ENCODE assay signal across 13 mouse cellular contexts in the genomic region with DNA sequence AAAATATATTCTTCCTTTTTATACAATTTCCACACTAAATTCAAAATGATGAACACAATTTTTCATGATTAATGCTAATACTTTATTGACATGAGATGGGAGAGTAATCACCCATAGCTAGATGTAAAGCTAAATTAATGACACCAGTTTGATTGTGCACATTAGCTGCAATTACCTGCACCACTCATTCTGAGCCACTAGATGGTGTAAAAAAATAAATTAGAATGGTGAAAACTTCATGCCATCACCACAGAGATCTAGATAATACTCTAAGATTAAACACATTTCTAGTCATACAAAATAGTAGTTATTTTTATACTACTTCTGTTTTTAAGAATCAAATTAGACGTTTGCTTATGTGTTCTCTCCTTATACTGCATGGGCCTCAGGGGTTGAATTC.
A peak's percentile ranks its signal among the peaks of the same experiment; 100 is the strongest.
DNase-seq lines count a peak whose midpoint lies in the region; ATAC-seq lines count a peak whose summit lies in the region.
"Had no signal": no experiment of that assay in that cellular context is flagged by ENCODE, and none has a peak within 500 bp of the region (broad histone marks: within the 10 kb centered on the region; RNA-seq: fewer than 3 reads in every experiment).

No protein-coding gene starts in this region.

- peak; percentile 53 for DNase-seq in embryonic facial prominence, embryonic 11.5 days (ENCODE audit: low spot score)
- no peak for DNase-seq in embryonic facial prominence, embryonic 10.5 days (ENCODE audit: low spot score)
- DNase-seq in kidney, postnatal 36 days, result peak; percentile 31 to 33
- no peak for DNase-seq in kidney, adult 8-10 months
- DNase-seq in 416B (ENCODE audit: low read depth) (peak; percentile 41), ZHBTc4 (ENCODE audit: low read depth, low spot score) (peak; percentile 35)
- no peak for DNase-seq in urinary bladder, adult 18-20 months (ENCODE audit: low spot score in 2 of 2)
- DNase-seq in urinary bladder, postnatal 36 days (ENCODE audit: low spot score in 2 of 2), result no peak
- DNase-seq: adrenal gland, postnatal 25 days; right cerebral cortex, postnatal 14 days had no signal

- H3K9ac ChIP-seq in embryonic facial prominence, embryonic 11.5 days (replicated peaks; ENCODE audit: low read length), result no peak overlapping the region
- H3K9ac ChIP-seq: lung, embryonic 15.5 days had no signal

- H3K4me2 ChIP-seq in embryonic facial prominence, embryonic 11.5 days (ENCODE audit: low read depth, low read length), result no peak overlapping the region
- H3K4me2 ChIP-seq: heart, embryonic 11.5 days; lung, embryonic 15.5 days had no signal

- no peaks in the 10 kb centered on the region for H3K36me3 ChIP-seq in embryonic facial prominence, embryonic 11.5 days (replicated peaks; ENCODE audit: control insufficient read depth, insufficient read depth, low read depth, low read length)
- no peaks in the 10 kb centered on the region for H3K36me3 ChIP-seq in embryonic facial prominence, embryonic 10.5 days (replicated peaks)
- H3K36me3 ChIP-seq: lung, embryonic 15.5 days had no signal

- no peak overlapping the region for H3K27ac ChIP-seq in embryonic facial prominence, embryonic 11.5 days (replicated peaks; ENCODE audit: low read depth, low read length)
- H3K27ac ChIP-seq in embryonic facial prominence, embryonic 10.5 days (replicated peaks), result no peak overlapping the region
- H3K27ac ChIP-seq: lung, embryonic 15.5 days had no signal

- no peak overlapping the region for H3K4me3 ChIP-seq in embryonic facial prominence, embryonic 11.5 days (ENCODE audit: low read depth, low read length)
- H3K4me3 ChIP-seq in embryonic facial prominence, embryonic 10.5 days, result no peak overlapping the region
- H3K4me3 ChIP-seq: lung, embryonic 15.5 days had no signal

- H3K4me1 ChIP-seq in embryonic facial prominence, embryonic 11.5 days (ENCODE audit: control insufficient read depth, insufficient read depth, low read length), result no peaks in the 10 kb centered on the region
- peaks cover 5% of the 10 kb centered on the region for H3K4me1 ChIP-seq in embryonic facial prominence, embryonic 10.5 days

- WGBS in embryonic facial prominence, embryonic 11.5 days, result 14% methylated on average over 1 of the region's 1 CpGs
- WGBS in embryonic facial prominence, embryonic 10.5 days, result 19% methylated on average over 1 of the region's 1 CpGs

- H3K27me3 ChIP-seq in embryonic facial prominence, embryonic 11.5 days (ENCODE audit: control insufficient read depth, insufficient read depth, low read length), result no peaks in the 10 kb centered on the region
- H3K27me3 ChIP-seq in embryonic facial prominence, embryonic 10.5 days (replicated peaks; ENCODE audit: low read depth, poor library complexity, severe bottlenecking), result peaks cover 18% of the 10 kb centered on the region; the same call in 1 of the 2 replicates
- H3K27me3 ChIP-seq: lung, embryonic 15.5 days had no signal

- ATAC-seq in embryonic facial prominence, embryonic 11.5 days (replicated peaks; ENCODE audit: insufficient number of reproducible peaks, low FRiP score, low TSS enrichment, low read depth), result no peak
- ATAC-seq: hindbrain, embryonic 16.5 days had no signal

- H3K9me3 ChIP-seq in embryonic facial prominence, embryonic 11.5 days (replicated peaks; ENCODE audit: control insufficient read depth, low read length), result no peaks in the 10 kb centered on the region
- H3K9me3 ChIP-seq in embryonic facial prominence, embryonic 10.5 days, result no peaks in the 10 kb centered on the region
- H3K9me3 ChIP-seq: lung, embryonic 15.5 days had no signal

Comparison
In these comparisons a context has a peak if more than half of its experiments do, and no peak if none do; other contexts are left out.
1. DNase-seq: peak in embryonic facial prominence, embryonic 11.5 days (single experiment), kidney, postnatal 36 days (2 of 2), 416B (single experiment) and ZHBTc4 (single experiment); none in embryonic facial prominence, embryonic 10.5 days (single experiment), kidney, adult 8-10 months (0 of 2), urinary bladder, adult 18-20 months (0 of 2) and urinary bladder, postnatal 36 days (0 of 2).